Mouse (Mus musculus) heart, embryonic 11.5 days (tissue): Measurements from ENCODE around the gene Ndufs8. TPM values are rescaled to one million over a fixed set of nuclear protein-coding genes. Genes with fewer than 3 reads are reported as not detected.
A peak's percentile ranks its signal among the peaks of the same experiment; 100 is the strongest.

Source experiments
- ATAC-seq: fragments of 200-750 bp; cut with Nextera tagmentation; replicated peaks from 2 replicates; pipeline ENCODE4 v1.8.0; 2017; ENCODE audit warnings: moderate library complexity; ENCODE audit not compliant: insufficient number of reproducible peaks, low FRiP score, low TSS enrichment
- H3K27ac ChIP-seq: fragments of 300-500 bp; sonication (generic); 2 replicates; pipeline ENCODE4 v1.5.1; 2014; ENCODE audit warnings: mild to moderate bottlenecking, low read depth, low read length
- H3K27me3 ChIP-seq: fragments of 300-500 bp; sonication (generic); 2 replicates; pipeline ENCODE4 v1.6.1; 2014; ENCODE audit warnings: mild to moderate bottlenecking, low read length, mixed read lengths; ENCODE audit not compliant: control insufficient read depth, insufficient read depth
- H3K36me3 ChIP-seq: fragments of 300-500 bp; sonication (generic); 2 replicates; pipeline ENCODE4 v1.6.1; 2014; ENCODE audit warnings: mild to moderate bottlenecking, low read length, moderate library complexity, mixed read lengths; ENCODE audit not compliant: control insufficient read depth, insufficient read depth
- H3K4me1 ChIP-seq: fragments of 300-500 bp; sonication (generic); 2 replicates; pipeline ENCODE4 v1.6.1; 2014; ENCODE audit warnings: low read length; ENCODE audit not compliant: control insufficient read depth, insufficient read depth
- H3K4me2 ChIP-seq: fragments of 300-500 bp; sonication (generic); 2 replicates; pipeline ENCODE4 v1.6.1; 2014; ENCODE audit warnings: mild to moderate bottlenecking, moderate library complexity
- H3K4me3 ChIP-seq: fragments of 300-500 bp; sonication (generic); 2 replicates; pipeline ENCODE4 v1.5.1; 2014; ENCODE audit warnings: low read depth, low read length
- H3K9ac ChIP-seq: fragments of 300-500 bp; sonication (generic); 2 replicates; pipeline ENCODE4 v1.6.1; 2014; ENCODE audit warnings: mild to moderate bottlenecking, low read depth, low read length, moderate library complexity
- H3K9me3 ChIP-seq: fragments of 300-500 bp; sonication (generic); replicated peaks from 2 replicates; pipeline ENCODE4 v1.6.1; 2016; ENCODE audit warnings: low read length; ENCODE audit not compliant: control insufficient read depth
- WGBS: fragments of 180-500 bp; shearing (Covaris S2); extraction: QIAGEN DNeasy Blood & Tissue Kit; methylation state at CpG from one replicate; pipeline ENCODE4 v1.1.7; 2014; ENCODE audit not compliant: insufficient replicate concordance; 5-methylcytosine and 5-hydroxymethylcytosine counted together
- polyA plus RNA-seq: library from polyadenylated mRNA; unstranded; fragments of >200 nt; fragmentation: Nextera tagmentation; extraction: Ambion mirVana; gene quantifications from 2 replicates; pipeline ENCODE4 v1.2.1, GENCODE M21; 2014

The Ndufs8 gene
- polyA plus RNA-seq, 1 experiment from 2014 or later, result 376 TPM

DNA sequence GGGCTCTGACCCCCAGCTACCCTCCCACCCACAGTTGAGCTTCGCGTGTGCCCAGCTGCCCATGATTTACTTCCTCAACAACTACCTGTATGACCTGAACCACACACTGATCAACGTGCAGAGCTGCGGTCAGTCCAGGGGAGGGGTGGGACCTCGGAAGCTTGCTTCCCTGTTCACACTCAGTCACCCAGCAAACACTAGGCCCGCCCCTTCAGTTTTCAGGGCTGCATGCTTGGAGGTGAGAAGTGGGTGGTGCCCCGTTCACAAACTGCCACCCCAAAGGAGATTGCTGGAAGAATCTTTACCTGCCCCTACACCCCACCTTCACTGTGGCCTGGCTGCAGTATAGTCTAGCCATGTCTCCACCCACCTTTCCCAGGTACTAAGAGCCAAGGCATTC is 29.7 kb upstream of the Ndufs8 start:
- 66% methylated on average over 7 of the region's 7 CpGs for WGBS
- Histone ChIP-seq H3K4me2 (no peak overlapping the region), H3K9me3 (no peaks in the 10 kb centered on the region), H3K4me3 (no peak overlapping the region), H3K9ac (no peak overlapping the region), H3K4me1 (peaks cover 5% of the 10 kb centered on the region; the same call in 1 of the 2 replicates), H3K27ac (no peak overlapping the region), H3K27me3 (peaks cover 14% of the 10 kb centered on the region), H3K36me3 (no peaks in the 10 kb centered on the region; the same call in 1 of the 2 replicates)
- no peak for ATAC-seq

DNA sequence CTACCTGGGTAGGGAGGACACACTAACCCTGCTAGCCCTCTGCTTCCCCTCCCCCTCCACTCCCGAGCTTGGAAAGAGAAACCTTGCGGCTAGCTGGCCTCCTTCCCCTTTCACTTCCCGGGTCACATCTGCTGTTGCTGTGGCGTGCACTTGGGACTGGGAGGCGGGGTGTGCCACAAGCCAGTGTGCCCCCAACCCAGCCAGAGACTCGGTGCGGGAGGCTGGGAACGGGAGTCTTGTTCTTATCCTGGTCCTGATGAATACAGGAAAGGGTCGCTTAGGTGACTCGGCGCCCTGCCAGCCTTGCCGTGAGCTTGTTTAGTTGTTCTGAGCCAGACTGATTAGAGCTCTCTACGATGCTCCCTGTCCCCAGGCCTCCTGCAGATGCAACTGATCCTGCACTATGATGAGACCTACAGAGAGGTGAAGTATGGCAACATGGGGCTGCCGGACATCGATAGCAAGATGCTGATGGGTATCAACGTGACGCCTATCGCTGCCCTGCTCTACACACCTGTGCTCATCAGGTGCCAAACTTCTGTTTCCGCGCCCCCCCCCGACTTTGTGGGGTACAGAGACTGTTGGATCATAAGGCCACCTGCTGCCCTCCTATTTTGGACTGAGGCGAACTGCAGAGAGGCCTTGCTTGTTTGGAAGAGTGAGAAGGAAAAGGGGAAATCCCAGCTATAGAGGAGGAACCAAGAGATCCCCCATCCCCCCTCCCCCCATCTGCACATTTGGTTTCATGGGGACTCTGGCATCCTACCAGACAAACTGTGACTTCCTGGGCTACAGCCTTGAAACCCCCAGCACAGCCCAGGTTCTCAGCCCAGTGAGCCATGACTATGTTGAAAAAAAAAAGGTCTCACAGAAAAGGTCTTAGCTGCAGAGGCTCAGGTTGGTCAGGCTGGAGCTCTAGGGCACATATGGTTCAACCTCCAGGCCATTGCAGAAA is 23.6 kb upstream of the Ndufs8 start:
- Histone ChIP-seq H3K27ac (no peak overlapping the region), H3K36me3 (no peaks in the 10 kb centered on the region), H3K4me3 (peak overlapping the region; percentile 54), H3K9ac (peak overlapping the region; percentile 73), H3K4me1 (peaks cover 5% of the 10 kb centered on the region; the same call in 1 of the 2 replicates), H3K4me2 (peak overlapping the region; percentile 93), H3K27me3 (peaks cover 3% of the 10 kb centered on the region), H3K9me3 (no peaks in the 10 kb centered on the region)
- 9% methylated on average over 22 of the region's 22 CpGs for WGBS
- no peak for ATAC-seq

DNA sequence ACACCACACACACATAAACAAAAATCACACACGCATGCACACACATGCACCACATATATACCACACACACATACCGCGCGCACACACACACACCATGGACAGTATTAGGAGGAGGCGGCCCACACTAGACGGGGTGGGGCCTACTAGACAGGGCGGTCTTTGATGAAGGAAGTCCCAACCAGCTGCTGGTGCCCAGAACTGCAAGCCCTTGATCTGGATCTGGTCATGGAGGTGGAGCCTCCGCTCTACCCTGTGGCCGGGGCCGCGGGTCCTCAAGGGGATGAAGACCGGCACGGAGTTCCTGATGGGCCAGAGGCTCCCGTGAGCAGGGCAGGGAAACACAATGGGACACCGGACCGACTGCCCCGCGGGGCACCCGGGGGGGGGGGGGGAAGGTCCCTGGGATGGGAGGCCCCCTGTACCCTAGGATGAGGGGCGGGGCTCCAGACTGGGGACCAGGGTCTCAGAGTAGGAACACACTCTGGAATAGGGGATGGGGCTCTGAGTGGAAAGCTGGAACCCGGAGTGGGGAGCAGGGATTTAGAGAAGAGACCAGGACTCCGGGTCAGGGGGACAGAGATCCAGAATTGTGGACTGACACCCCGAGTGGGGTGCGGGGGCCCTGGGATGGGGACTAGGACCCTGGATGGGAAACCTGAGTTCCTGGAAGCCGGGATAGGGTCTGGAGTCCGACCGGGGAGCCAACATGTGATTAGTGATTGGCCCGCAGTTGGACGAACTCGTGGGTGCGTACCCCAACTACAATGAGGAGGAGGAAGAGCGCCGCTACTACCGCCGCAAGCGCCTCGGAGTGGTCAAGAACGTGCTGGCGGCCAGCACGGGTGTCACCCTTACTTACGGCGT is 22.7 kb upstream of the Ndufs8 start, which contains the start of gene Unc93b1:
Unc93b1 (plus strand) TSS at position 155 of the 864 bp plus-strand sequence.
- H3K4me3 ChIP-seq, result peak within 1 kb of the TSS; percentile 54
- H3K9me3 ChIP-seq, result no peaks in the 10 kb centered on the region
- H3K27me3 ChIP-seq, result peaks cover 3% of the 10 kb centered on the region
- H3K9ac ChIP-seq, result peak within 1 kb of the TSS; percentile 73
- peak within 1 kb of the TSS; percentile 93 for H3K4me2 ChIP-seq
- peak; percentile 47 for ATAC-seq
- no peaks in the 10 kb centered on the region for H3K36me3 ChIP-seq
- no peak within 1 kb of the TSS for H3K27ac ChIP-seq
- 5% methylated on average over 42 of the region's 42 CpGs for WGBS
- H3K4me1 ChIP-seq, result peaks cover 10% of the 10 kb centered on the region

DNA sequence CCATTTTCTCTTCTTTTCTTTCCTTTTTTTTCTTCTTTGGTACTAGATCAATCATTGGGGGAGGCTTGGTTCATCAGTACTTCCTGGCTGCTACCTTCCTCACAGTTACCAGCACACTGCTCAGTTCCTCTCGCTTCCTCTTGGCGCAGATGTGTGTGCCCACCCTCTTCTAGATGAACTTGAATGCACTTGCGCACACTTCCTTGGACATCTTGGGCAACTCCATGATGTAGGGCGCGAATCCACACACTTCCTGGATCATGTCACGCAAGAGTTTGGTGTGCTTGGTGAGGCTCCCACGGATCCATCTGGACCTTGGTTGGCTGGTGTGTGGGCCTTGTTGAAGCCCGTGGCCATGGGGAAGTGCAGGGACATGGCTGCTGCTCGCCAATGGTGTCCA is 19.1 kb upstream of the Ndufs8 start:
- no peaks in the 10 kb centered on the region; the same call in 1 of the 2 replicates for H3K27me3 ChIP-seq
- H3K36me3 ChIP-seq, result no peaks in the 10 kb centered on the region
- H3K4me3 ChIP-seq, result no peak overlapping the region
- no peak overlapping the region for H3K27ac ChIP-seq
- WGBS, result 82% methylated on average over 9 of the region's 9 CpGs
- no peak for ATAC-seq
- H3K4me2 ChIP-seq, result no peak overlapping the region
- H3K9ac ChIP-seq, result no peak overlapping the region
- H3K4me1 ChIP-seq, result peaks cover 17% of the 10 kb centered on the region
- no peaks in the 10 kb centered on the region for H3K9me3 ChIP-seq

DNA sequence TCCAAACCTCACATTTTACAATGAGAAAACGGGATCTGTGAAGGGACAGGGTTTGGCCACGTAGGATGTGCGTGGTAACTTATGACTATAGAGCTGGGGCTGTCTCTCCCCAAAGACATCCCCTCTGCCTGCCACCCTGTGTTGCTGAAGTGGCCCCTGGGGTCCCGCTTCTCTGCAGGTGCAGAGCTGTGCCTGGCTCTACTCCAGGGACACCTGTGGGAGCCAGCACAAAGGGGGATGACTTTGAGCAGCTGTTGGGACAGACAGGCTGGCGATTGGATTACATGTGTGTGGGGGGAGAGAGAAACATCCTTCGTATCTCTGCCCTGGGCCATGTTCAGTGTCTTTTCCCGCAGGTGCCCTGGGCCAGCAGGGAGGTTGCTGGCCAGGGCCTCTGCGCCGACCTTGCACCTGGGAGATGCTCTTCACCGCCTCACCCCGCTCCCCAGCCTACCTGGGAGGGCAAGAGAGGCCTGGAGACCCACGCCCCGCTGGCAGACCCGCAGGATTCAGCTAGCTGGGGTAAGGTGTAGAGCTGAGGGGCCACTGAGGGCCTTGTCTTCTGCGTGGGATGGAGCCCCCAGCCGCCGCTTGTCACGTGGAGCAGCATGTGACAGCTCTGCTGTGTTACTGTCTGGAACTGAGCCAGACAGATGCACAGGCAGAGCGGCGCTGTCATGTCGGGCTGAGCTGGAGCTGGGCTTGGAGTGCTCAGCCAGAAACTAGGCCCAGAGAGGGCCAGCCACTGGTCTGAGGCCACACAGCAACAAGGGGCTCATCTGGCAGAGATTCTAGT is 17.9 kb upstream of the Ndufs8 start:
- Histone ChIP-seq H3K27me3 (no peaks in the 10 kb centered on the region), H3K4me3 (no peak overlapping the region), H3K27ac (peak overlapping the region; percentile 55), H3K4me1 (peaks cover 17% of the 10 kb centered on the region), H3K36me3 (no peaks in the 10 kb centered on the region), H3K9ac (peak overlapping the region; percentile 40), H3K4me2 (no peak overlapping the region), H3K9me3 (no peaks in the 10 kb centered on the region)
- 65% methylated on average over 21 of the region's 21 CpGs for WGBS
- no peak for ATAC-seq

DNA sequence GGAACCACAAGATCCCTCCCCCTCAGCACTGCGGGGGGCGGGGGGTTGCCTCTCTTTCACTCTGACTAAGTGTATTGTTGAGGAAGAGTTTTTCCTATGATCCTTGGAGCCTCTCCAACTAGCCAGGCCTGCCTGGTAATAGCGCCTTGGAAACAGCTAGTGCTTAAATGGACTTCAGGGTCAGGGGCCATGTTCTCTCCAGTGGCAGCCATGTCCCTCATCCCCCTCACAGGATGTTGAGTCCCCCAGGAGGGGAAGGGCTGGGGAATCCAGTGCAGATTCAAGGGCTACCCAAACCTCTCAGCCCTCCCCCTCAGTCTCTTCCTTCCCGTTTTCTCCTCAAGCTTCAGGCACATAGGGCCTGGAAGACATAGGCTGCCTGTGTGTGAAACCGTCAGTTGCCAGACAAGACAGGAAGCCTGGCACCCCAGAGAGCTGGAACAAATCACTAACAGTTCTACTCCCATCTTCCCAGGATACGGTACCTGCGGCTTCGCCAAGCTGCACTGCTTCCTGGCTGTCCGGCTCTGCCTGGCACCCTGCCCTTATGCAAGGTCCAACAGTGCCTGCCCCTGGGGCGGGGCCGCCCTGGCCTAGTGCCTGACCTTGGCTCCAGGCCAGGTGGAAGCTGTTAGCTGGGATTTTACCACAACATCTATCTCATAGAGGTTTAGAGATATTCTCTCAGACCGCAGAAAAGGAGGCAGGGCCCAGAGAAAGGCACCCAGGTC is 16.8 kb upstream of the Ndufs8 start, which contains the start of gene Aldh3b1:
Aldh3b1 (minus strand) TSS at position 598 of the 731 bp plus-strand sequence.
- ATAC-seq, result peak; percentile 63
- H3K9ac ChIP-seq, result peak within 1 kb of the TSS; percentile 40
- peaks cover 11% of the 10 kb centered on the region; the same call in 1 of the 2 replicates for H3K4me1 ChIP-seq
- no peaks in the 10 kb centered on the region for H3K36me3 ChIP-seq
- peak within 1 kb of the TSS; percentile 2; the same call in 1 of the 2 replicates for H3K4me2 ChIP-seq
- no peaks in the 10 kb centered on the region for H3K27me3 ChIP-seq
- no peaks in the 10 kb centered on the region for H3K9me3 ChIP-seq
- peak within 1 kb of the TSS; percentile 55 for H3K27ac ChIP-seq
- WGBS, result 44% methylated on average over 12 of the region's 12 CpGs
- H3K4me3 ChIP-seq, result no peak within 1 kb of the TSS

DNA sequence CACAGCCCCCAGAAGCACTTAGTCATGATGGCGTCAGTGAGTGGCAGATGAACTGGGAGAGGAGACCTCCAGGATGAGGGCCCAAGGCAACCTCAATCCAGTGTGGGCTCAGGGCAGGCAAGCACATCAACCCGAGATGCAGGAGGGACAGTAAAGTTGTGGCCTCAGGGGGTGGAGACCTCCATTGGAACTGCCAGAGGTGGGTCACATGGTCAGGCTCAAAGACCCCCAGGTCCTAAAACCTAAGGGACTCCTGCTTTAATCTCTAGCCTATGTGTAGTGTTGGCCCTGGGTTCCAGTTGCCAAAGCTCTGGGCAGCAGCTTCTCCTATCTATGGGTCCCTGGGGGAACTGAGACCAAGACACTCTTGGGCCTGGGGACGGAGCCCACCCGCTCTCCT is 16.2 kb upstream of the Ndufs8 start:
- 81% methylated on average over 4 of the region's 4 CpGs for WGBS
- Histone ChIP-seq H3K4me2 (no peak overlapping the region), H3K36me3 (no peaks in the 10 kb centered on the region), H3K27ac (0 out of 2 replicates have a peak overlapping the region, but pooled peaks have one; percentile 50), H3K27me3 (no peaks in the 10 kb centered on the region), H3K9me3 (no peaks in the 10 kb centered on the region), H3K4me1 (peaks cover 11% of the 10 kb centered on the region), H3K4me3 (no peak overlapping the region), H3K9ac (no peak overlapping the region)
- ATAC-seq, result no peak
